Mouse (Mus musculus) fat pad, adult 2 months (tissue): ENCODE data around the gene Stat4.

Experiments used
- DNase-seq: peaks from one replicate; pipeline ENCODE4 v3.0.0-alpha.2; 2011; ENCODE audit warnings: low read depth, low spot score; ENCODE audit errors: extremely low read depth

Gene Stat4

DNA sequence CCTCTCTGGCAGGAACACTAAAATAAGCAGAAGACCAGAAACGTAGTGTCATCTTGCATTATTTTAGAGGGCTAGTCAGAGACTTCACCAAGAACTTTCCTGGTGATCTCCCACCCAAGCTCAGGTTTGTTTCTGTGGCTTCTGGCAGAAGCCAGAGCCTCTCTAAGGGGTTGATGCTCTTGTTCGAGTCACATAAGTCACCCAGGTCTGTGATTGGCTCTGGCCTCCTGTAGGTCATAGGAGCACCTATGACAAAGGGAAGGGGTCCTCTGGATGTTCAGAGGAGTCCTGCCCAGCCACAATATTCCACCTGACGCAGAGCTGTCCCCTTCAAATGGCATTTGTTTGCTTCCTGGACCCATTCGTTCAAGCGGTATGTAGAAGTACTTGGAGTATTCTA, at the start of gene Stat4:
TSS of gene Stat4 (plus strand) at position 301 of the 400 bp plus-strand sequence.
- no peak for DNase-seq

DNA sequence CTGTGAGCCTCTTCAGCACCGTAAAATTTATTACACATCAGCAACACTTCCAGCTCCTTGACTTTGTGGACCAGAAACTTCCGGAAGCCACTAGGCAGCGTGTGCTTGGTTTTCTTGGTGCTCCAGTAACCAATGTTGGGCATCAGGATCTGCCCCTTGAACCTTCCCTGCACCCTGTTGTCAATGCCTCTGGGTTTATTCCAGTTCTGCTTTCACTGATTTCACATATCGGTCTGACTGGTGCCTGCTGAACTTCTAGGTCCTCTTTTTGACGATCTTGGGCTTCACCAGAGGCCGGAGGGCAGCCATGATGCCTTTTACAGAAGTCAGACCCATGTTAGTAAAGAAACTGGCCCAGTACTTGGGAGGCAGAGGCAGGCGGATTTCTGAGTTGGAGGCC, 48.6 kb upstream of the Stat4 start:
- no peak for DNase-seq

DNA sequence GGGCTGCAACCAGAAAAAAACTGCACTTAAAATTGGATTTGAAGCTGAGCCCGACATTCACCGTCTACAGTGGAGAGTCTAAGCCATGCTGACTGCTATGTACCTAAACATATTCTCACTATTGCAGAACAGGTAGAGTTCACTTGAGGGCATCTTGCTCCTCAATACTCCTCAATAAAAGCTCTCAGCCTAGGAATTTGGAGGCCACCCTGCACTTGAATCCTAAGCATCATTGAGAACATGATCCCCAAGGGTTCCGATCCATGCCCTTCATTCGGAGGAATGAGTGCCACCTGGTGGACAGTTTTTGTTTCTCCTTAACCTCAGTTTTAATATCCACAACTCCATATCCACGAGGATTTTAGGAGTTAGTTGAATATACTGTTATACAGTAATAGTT, 42.2 kb upstream of the Stat4 start:
- DNase-seq = no peak

DNA sequence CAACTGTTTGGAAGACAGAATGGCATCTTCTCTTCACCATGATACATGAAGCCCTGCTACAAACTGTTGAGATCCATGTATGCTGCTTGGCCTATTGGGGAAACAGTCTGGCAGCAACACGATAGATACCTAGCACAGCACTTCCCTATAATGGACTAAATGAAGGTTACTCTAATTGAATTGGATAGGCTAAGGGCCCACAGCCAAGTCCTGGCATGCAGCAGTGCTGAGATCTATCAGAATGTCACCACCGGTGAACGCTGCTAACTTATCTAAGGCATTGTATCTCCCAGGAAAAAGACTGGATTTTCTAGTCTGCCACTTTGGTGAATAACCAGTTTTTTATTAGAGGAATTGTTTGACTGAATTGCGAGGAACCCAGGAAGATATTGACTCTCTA, 39.8 kb upstream of the Stat4 start:
- no peak for DNase-seq

DNA sequence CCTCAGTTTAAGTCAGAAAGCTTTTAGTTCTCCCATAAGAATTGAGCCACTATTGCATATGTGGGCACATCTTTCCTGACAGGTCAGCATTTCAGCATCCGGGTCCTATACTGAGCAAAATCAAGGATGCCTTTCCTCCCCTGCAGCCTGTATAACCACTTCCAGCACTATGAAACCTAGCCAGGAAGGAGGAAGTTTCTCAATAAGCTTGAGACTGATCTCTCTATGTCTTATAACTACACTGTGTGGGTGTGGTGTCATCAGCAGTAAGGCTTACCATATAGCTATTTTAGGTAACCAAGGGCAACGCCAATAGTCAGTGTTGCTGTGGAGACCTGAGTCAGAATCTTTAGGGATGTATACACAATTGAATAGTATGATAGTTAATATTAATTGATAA, 22.3 kb upstream of the Stat4 start:
- DNase-seq = peak; percentile 18

DNA sequence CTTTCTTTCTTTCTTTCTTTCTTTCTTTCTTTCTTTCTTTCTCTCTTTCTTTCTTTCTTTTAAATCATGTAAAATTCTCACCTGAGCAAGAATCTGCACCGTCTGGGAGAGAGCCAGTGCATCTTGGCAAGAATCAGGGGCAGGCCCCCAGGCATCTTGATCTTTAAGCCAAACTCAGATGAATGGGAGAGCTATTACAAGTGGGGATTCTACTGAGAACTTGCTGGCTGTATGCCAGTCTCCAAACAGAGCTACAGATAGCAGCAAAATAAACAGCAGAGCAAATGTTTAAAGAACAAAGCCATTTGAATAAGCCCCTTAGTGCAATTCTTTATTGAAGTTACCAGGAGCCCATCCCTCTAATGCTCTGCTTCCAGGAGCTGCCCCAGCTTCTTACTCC, 18.0 kb upstream of the Stat4 start:
- no peak for DNase-seq

DNA sequence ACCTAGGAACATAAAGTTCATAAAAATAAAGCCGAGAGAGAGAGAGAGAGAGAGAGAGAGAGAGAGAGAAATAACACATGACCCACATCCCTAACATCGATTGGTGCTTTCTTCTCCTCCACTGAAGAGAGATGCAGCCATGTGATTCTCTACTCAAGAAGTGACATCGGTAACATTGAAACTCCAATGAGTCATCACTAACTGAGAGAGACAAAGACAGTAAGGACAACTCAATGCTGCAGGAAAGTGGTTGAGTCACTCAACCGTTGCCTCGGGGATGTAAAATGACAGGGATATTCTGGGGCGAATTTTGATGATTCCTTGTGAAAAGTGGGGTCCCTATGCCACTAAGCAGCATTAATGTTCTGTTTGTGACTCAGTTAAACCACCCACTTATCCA, 16.8 kb upstream of the Stat4 start:
- no peak for DNase-seq

DNA sequence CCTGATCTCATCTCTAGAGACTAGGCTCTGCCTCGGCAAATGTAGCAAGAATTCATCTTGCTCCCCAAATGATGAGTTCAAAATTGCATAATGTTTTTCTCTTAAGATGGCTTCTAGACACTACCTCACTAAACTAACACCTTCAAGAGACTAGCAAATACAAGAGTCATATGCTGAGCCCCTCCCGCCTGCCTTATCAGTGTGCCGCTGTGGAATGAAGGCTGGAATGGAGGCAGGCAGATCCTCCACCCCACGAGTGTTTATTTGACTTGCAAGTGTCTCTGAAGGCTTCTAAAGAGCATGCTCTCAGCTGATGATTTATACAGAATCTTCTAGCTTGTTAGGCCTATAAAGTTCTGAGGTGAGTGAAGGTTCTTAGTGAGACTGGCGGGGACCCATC, 11.4 kb upstream of the Stat4 start:
- DNase-seq = no peak

DNA sequence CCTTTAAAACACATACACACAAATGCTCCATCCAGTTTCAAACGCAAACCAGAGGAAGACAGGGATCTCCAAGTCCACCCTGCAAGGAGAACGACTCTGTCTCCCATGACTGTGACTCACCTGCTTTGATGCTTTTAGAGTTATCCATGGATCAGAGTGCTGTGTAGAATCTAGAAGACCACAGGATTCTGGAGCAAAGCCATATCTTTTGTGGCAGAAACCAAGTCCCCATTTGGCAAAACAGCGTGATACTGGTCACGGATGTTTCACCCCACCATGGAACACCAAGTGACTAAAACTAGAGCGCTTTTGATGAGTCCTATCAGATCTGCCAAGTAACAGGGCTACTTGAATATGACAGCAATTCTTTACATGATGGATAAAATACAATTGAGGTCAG, 7.9 kb upstream of the Stat4 start:
- no peak for DNase-seq

DNA sequence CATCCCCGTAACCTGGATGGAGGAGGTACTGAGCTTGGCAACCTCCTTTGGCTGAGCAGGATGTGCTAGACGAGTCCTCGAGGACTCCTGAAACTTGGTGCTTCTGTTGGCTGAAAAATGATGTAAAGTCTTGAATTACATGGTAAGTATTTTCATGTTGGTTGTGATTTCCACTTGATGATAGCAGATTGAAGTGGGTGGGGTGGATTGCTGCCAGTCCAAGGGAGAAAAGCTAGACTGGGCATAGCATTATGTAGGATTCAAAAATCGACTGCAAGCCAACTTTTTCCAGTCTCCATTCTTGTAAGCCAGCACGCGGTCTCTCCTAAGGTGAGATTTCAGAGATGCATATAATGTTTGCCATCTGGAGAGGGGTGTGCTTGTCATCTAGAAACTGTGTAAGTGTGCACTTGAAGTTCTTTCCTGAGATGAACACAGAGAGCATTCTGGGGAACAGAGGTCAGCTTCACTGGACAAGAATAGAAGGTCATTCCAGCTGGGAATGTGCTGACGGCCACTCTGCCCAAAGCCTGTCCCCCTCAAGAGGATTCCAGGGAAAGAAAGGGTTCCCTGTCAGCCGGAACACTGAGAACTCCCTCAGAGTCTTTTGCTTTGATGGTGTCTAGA, 5.1 kb downstream of the Stat4 start:
- no peak for DNase-seq

DNA sequence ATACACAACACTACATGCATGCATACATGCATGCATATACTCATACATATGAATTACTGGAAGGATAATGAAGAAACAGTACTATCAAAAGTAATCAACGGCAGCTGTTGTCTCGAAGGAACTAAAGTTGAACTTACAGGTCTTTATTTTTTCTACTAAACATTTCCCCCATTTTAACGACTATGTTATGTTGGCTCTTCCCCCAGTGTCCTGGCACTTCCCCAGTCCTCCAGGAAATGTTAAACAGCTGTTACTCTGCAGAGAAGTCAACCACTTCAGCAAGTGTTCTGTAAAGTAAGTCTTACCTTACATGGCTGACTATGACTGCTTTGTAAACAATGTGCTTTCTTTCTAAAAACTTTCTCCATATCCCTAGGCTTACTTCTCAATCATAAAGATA, 9.1 kb downstream of the Stat4 start:
- no peak for DNase-seq

DNA sequence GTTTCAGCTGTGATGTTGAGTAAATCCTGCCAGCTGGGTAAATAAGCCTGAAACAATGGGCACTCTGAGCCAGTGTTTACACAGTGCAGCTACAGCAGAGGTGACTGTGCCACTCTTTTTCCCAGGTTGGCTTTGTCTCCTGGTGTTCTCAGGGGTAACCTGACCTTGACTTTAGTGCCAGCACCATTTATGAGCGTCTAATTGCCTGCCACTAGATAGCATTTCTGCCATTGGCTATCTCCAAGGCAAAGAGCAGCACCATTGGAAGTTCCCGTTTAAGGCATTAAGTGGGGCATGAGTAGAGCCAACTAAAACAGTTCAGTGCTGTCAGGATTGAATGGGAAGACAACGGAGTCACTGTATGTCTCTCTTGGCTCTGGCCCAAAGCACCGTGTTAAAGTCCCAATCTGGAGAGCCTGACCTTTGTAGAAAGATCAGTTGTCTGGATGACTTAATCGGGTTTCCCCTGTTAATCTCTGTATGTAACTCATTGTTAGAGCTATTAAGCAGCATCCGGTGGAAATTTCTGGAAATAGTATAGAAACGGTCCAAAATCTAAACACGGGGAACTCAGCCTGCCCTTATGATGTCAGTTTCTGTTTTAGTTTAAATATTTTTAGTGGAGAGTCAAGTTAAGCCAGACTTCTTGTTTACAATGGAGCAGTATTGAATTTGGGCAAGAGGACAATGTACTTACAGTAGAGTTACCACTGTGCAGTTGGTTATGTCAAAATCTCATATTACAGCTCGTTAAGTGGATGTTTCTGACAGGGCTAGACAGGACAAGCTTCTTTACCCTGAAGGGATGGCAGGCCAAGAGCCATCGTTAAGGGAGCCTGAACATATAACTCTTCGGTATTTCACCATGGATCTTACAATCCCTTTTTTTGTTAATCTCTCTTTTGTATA, 10.1 kb downstream of the Stat4 start:
- peak; percentile 99 for DNase-seq

DNA sequence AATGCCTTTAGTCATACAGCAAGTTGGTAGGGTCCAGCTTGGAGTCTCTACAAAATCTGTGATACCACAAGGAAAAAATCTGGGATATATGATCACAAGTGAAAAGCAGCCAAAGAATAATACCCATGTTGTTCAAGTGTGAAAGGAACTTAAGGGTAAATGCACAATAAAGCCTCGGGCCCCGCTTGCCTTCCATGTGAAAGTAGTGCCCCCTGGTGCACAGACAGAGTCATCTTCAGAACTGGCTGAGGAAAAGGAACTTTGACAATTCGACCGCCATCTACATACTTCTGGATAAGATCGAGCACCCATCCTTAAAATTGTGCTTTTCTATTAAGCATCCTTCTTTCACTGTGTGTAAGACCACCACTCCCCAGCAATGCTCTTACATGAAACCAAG, 11.6 kb downstream of the Stat4 start:
- DNase-seq = no peak

DNA sequence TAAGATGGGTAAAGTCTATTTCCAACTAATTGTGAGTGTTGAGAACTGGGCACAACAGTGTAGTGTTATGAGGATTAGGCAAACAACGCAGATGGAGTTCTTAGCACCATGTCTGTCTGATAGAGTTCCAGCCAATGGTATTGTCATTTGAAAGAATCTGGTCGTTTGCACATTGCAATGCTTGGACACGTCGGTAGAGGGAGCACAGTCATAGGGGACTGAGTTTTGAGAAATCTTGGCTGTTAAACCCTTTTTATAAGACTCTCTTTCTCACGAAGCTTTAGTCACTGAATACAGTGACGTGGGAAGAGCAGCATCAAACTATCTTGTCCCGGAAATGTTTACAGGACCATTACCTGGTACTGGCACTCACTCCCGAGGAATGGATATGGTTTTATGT, 17.1 kb downstream of the Stat4 start:
- DNase-seq = no peak

DNA sequence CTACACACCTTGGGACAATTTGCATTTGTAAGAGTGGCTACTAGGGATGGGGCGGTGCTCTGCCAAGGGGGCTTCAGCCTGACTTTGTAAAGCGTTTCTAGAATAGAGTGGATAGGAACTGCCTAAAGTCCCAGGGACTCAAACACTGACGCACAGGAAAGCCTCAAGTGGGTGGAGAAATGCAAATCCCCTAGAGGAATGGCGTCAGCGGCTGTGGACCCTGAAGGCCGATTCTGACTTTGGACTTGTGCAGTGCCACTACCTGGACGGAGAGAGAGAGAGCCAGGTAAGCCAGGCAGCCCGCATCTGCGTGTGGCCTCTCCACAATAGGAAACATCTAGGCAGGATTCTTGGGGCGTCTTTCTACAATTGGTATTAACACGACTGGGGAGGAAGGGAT, 21.5 kb downstream of the Stat4 start:
- no peak for DNase-seq

DNA sequence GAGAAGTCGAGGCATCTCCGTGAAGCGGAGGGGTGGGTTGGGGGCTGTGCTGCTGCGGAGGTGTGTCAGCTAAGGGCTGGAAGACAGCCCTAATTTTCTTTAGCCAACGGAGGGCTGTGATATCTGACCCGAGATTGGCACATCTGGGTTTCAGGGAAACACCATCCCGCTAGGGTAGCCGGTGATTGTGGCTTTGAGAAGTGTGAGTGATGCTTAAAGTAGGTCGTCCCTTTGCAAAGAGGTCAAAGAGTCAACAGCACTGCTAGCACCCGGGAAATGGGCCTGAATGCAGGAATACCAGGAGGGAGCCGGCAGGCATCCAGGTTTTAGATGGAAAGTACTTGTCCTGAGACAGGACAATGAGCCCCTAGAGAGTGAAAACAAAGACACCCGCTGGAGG, 22.0 kb downstream of the Stat4 start:
- no peak for DNase-seq

DNA sequence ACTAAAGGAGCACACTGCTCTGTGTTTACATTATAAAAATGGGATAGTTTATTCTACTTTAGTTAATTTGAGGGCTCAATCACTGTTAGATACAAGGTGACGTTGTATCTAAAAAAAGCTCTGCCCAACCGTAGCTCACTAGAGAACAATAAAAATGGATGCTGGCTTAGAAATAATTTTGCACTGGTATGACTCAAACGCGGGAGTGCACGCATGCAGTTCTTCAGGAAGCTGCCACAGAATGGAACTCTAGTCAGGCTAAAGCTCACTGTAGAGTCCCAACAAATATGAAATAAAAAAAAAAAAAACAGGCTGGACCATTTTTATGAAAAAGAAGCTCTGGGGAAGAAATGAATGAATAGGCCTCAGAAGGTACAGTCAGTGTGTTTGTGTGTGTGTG, 23.8 kb downstream of the Stat4 start:
- no peak for DNase-seq

DNA sequence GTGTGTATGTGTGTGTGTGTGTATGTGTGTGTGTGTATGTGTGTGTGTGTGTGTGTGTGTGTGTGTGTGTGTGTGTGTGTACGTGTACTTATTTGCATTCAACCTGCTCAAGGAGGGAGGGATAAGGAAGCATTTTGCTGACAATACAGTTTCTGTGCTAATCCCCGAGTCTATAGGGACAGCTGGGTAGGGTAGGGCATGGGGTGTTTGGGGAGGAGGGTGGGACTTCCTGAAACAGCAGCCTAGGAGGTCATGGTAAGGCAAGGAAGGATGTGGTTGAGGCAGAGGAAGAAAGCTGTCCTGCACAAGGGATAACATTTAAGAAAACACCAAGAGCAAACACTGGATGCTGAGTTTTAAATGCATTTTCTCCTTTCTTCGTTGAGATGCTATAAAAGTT, 24.3 kb downstream of the Stat4 start:
- no peak for DNase-seq

DNA sequence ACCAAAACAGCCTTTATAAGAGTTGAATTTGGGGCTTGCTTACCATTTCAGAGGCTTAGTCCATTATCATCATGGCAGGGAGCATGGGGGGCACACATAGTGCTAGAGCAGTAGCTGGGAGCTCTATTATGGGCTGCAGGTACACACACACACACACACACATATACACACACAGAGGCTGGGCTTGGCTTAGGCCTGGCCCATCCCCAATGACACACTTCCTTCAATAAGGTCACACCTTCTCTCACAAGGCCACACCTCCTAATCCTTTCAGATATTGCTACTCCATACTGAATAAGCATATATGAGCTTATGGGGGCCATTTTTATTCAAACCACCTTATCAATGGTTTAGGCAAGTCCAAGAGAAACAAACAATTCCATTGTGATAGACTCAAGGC, 25.3 kb downstream of the Stat4 start:
- no peak for DNase-seq

DNA sequence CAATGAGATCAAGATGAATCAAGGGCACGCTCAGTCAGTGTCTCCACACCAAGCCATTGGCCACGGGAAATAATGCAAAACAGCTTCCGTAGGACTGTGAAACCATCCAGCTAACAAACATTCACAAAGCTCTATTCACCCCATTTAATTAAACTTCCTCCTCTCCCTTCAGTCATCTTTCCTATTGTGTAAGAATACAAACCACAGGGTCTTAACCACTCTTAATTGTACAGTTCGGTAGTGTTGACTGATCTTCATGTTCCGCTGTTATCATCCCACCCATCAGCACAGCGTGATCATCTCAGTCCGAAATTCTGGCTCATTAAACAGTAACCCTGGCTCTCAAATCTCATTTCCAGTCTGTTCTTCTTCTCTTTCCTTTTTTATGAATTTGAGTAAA, 25.8 kb downstream of the Stat4 start:
- DNase-seq = no peak

DNA sequence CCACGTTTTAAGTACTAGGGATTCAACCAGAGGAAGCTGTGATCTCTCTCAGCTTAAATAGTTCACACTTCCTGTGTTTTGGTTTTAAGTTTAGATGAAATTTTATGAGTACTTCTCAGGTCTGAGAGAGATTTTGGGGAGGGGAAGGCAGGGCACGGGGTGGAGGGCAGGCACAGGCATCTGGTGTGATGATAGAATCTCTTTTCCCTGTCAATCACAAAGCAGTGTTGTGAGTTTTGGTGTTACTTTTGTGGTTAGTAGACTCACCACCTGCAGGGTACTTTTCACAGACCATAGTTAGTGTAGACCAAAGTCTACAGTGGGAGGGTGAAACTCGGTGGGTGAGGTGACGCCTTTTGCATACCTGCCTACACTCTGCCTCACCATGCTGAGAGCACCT, 32.7 kb downstream of the Stat4 start:
- DNase-seq = no peak

DNA sequence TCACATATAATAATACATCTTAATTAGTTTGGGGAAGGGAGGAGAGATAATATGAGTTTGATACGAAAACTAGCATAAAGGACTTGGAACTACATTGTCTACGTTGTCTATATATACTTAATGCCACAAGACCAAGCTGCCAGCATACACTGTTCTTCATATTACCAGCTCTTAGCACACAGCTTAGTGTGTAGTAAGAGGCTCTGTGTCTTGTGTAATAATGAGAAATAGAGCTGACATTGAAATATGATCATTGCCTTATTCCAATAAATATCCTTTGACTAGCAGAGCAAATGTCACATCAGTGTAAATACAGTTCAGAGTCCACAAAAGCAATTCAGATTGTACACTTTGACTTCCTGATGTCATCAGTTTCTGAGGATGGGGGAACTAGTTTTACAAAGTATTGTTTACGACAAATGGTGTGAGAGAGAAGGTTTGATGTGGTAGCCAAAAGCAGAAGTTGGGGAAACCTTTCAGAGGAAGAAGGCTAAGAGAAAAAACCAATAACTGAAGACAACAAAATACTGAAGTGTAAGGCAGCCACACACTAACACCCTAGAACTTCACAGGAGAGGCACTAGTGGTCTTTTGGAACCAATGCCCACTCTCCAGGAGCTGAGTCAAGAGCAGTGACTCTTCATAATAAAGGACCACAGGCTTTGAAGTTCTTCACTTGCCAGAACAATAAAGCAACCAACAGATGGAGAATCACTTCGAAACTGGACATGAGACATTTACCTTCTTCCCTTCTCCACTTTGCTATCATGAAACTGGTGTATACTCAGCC, 35.2 kb downstream of the Stat4 start:
- DNase-seq = peak; percentile 34
